Mouse (Mus musculus): ENCODE measurements around the gene Tmprss11c. TPM values are rescaled to one million over a fixed set of nuclear protein-coding genes. Genes with fewer than 3 reads are reported as not detected.
"Not testable (repeated sequence)": the region's sequence is repeated elsewhere in the genome, so short reads cannot be mapped to it uniquely, and the experiment has no call there.

The Tmprss11c gene
- not detected in 2 replicates for polyA plus RNA-seq (2016; fragmentation: Nextera tagmentation; extraction: Ambion mirVana)

GRCm38 (mm10) chr5:86289208-86289607 is at the start of gene Tmprss11c:
Tmprss11c (minus strand) TSS chr5:86289308.
- 78% methylated on average over 4 of the region's 4 CpGs for WGBS
- H3K4me3 ChIP-seq, result no peak within 1 kb of the TSS
- no peaks in the 10 kb centered on the region for H3K27me3 ChIP-seq (replicated peaks; ENCODE audit: low read depth, poor library complexity, severe bottlenecking)
- no peaks in the 10 kb centered on the region for H3K4me1 ChIP-seq
- no peaks in the 10 kb centered on the region for H3K36me3 ChIP-seq (replicated peaks)
- H3K27ac ChIP-seq (replicated peaks), result no peak within 1 kb of the TSS
- H3K9me3 ChIP-seq, result no peaks in the 10 kb centered on the region
- DNase-seq (ENCODE audit: low spot score), result no peak

DNA sequence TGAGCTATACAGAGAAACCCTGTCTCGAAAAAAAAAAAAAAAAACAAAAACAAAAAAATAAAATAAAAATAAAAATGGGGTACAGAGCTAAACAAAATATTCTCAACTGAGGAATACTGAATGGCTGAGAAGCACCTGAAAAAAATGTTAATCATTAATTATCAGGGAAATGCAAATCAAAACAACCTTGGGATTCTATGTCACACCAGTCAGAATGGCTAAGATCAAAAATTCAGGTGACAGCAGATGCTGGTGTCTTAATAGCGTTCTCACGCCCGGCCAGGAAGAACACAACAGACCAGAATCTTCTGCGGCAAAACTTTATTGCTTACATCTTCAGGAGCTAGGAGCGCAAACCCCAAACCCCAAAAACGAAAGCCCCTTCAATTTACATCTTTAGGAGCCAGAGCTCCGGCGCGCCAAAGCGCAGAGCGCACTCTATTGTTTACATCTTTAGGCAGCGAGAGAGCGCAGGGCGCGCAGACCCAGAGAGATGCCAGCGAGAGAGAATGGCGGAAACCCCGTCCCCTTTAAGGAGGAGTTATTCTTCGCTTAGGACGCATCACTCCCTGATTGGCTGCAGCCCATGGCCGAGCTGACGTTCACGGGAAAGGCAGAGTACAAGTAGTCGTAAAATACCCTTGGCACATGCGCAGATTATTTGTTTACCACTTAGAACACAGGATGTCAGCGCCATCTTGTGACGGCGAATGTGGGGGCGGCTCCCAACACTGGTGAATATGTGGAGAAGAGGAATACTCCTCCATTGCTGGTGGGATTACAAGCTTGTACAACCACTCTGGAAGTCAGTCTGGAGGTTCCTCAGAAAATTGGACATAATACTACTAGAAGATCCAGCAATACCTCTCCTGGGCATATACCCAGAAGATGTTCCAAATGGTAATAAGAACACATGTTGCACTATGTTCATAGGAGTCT is 29.2 kb upstream of the Tmprss11c start:
- H3K27ac ChIP-seq (replicated peaks), result 0 out of 2 replicates have a peak overlapping the region, but pooled peaks have one; percentile 40

GRCm38 (mm10) chr5:86306116-86306515 is 17.0 kb upstream of the Tmprss11c start:
- no peak overlapping the region for H3K27ac ChIP-seq (replicated peaks)
- no peaks in the 10 kb centered on the region for H3K4me1 ChIP-seq
- H3K36me3 ChIP-seq (replicated peaks), result no peaks in the 10 kb centered on the region
- WGBS, result 89% methylated on average over 5 of the region's 5 CpGs
- H3K9me3 ChIP-seq, result no peaks in the 10 kb centered on the region
- no peak for DNase-seq (ENCODE audit: low spot score)
- H3K27me3 ChIP-seq (replicated peaks; ENCODE audit: low read depth, poor library complexity, severe bottlenecking), result no peaks in the 10 kb centered on the region
- no peak overlapping the region for H3K4me3 ChIP-seq

More for the DNA sequence above, 29.2 kb upstream of the Tmprss11c start:
- not testable (repeated sequence) for H3K27me3 ChIP-seq (replicated peaks; ENCODE audit: low read depth, poor library complexity, severe bottlenecking); H3K36me3 ChIP-seq (replicated peaks); H3K9me3 ChIP-seq; DNase-seq (ENCODE audit: low spot score); H3K4me1 ChIP-seq
- peak overlapping the region; percentile 50 for H3K4me3 ChIP-seq
- 47% methylated on average over 30 of the region's 30 CpGs for WGBS

DNA sequence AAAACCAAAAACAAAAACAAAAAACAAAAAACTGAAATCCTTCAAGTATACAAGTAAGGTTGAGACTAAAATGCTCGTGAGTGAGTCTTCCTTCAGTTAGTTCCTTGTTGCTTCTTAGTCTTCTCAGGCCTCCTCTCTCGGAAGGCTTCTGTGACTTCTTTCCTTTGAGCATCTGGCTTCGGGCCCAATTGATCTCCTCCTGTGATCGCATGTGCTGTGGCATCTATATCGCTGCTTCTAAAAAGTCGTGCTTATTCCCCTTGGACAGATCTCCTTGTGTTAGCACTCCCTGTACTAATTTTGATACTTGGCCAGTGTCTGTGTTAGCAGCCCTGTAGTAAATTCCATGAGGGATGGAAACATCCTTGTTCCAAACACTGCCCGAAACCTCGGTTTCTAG is 14.8 kb upstream of the Tmprss11c start:
- H3K9me3 ChIP-seq, result no peaks in the 10 kb centered on the region
- no peaks in the 10 kb centered on the region for H3K27me3 ChIP-seq (replicated peaks; ENCODE audit: low read depth, poor library complexity, severe bottlenecking)
- DNase-seq (ENCODE audit: low spot score), result no peak
- no peak overlapping the region for H3K27ac ChIP-seq (replicated peaks)
- H3K4me1 ChIP-seq, result no peaks in the 10 kb centered on the region
- 85% methylated on average over 8 of the region's 8 CpGs for WGBS
- H3K4me3 ChIP-seq, result no peak overlapping the region
- H3K36me3 ChIP-seq (replicated peaks), result no peaks in the 10 kb centered on the region

DNA sequence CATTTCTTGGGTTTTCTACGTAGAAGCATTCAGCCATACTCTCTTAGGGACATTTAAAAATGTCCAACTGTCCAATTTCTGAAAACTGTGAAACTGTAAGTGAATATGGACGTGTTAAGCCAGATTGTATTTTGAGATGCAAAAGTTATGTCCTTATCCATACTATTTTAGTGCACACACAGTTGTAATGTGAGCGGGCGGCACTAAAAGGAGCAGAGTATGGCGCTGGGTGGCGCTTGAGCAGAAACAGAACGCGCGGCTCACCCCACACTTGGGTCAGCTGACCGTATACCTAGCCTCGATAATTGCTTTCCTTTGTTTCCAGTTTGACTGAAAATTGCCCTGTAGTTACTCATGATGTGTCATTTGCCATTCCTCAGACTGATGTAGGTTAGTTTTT is 42.5 kb downstream of the Tmprss11c start:
- Histone ChIP-seq H3K27ac (replicated peaks) (no peak overlapping the region), H3K27me3 (replicated peaks; ENCODE audit: low read depth, poor library complexity, severe bottlenecking) (no peaks in the 10 kb centered on the region), H3K36me3 (replicated peaks) (no peaks in the 10 kb centered on the region), H3K4me1 (no peaks in the 10 kb centered on the region), H3K4me3 (no peak overlapping the region), H3K9me3 (no peaks in the 10 kb centered on the region)
- WGBS, result 90% methylated on average over 11 of the region's 11 CpGs
- DNase-seq (ENCODE audit: low spot score), result no peak

GRCm38 (mm10) chr5:86244880-86245279 is 44.2 kb downstream of the Tmprss11c start:
- no peak for DNase-seq (ENCODE audit: low spot score)
- H3K36me3 ChIP-seq (replicated peaks), result no peaks in the 10 kb centered on the region
- H3K27ac ChIP-seq (replicated peaks), result no peak overlapping the region
- H3K9me3 ChIP-seq, result no peaks in the 10 kb centered on the region
- H3K4me1 ChIP-seq, result no peaks in the 10 kb centered on the region
- WGBS, result 80% methylated on average over 1 of the region's 1 CpGs
- H3K4me3 ChIP-seq, result no peak overlapping the region
- no peaks in the 10 kb centered on the region for H3K27me3 ChIP-seq (replicated peaks; ENCODE audit: low read depth, poor library complexity, severe bottlenecking)

DNA sequence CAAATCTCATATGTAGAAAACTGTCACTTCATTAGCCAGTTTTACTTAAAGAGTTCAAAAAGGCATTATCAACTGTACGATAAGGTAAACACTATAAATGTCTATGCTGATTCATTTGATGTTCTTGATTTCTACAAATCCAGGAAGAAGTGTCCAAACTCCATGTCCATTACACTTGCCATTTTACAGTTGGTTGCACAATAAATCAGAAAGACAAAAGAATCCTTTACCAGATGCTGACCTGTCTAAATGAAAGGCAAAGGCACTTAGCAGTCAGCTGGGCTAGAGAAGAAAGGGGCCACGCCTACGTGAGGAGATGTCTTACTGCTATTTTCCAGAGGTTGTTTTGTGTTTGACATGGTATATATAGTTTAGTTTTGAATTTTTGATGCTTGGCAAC is 44.8 kb downstream of the Tmprss11c start:
- DNase-seq (ENCODE audit: low spot score), result no peak
- Histone ChIP-seq H3K27me3 (replicated peaks; ENCODE audit: low read depth, poor library complexity, severe bottlenecking) (no peaks in the 10 kb centered on the region), H3K36me3 (replicated peaks) (no peaks in the 10 kb centered on the region), H3K27ac (replicated peaks) (no peak overlapping the region), H3K9me3 (no peaks in the 10 kb centered on the region), H3K4me1 (no peaks in the 10 kb centered on the region), H3K4me3 (no peak overlapping the region)
- 86% methylated on average over 3 of the region's 3 CpGs for WGBS

GRCm38 (mm10) chr5:86227156-86227853 is 61.8 kb downstream of the Tmprss11c start:
- H3K4me3 ChIP-seq, result no peak overlapping the region
- no peaks in the 10 kb centered on the region for H3K27me3 ChIP-seq (replicated peaks; ENCODE audit: low read depth, poor library complexity, severe bottlenecking)
- no peaks in the 10 kb centered on the region for H3K9me3 ChIP-seq
- 86% methylated on average over 5 of the region's 5 CpGs for WGBS
- no peak overlapping the region for H3K27ac ChIP-seq (replicated peaks)
- no peaks in the 10 kb centered on the region for H3K36me3 ChIP-seq (replicated peaks)
- H3K4me1 ChIP-seq, result no peaks in the 10 kb centered on the region
- DNase-seq (ENCODE audit: low spot score), result no peak

DNA sequence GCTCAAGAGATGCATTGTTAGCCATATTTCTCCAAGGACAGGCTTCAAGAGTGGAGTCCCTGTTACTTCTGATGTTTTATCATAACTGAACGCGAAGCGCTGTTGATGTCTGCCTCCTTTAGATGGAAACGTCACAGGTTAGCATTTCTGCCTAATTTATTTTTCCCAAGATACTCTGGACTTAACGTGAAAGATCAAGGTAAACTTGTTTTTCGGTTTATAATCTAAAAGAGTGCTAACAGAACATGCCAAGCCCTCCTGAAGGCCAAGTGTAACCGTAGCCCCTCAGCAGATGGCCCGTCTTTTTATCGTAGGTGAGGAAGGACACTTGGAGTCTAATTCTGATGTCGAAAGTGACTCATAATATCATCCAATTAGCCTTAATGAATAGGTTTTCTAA is 91.3 kb downstream of the Tmprss11c start, which contains the start of gene Gnrhr:
Gene Gnrhr (minus strand): TSS at position 101 of the 400 bp plus-strand sequence.
- H3K9me3 ChIP-seq, result no peaks in the 10 kb centered on the region
- no peak for DNase-seq (ENCODE audit: low spot score)
- WGBS, result 94% methylated on average over 10 of the region's 10 CpGs
- no peaks in the 10 kb centered on the region for H3K27me3 ChIP-seq (replicated peaks; ENCODE audit: low read depth, poor library complexity, severe bottlenecking)
- no peaks in the 10 kb centered on the region for H3K36me3 ChIP-seq (replicated peaks)
- no peaks in the 10 kb centered on the region for H3K4me1 ChIP-seq
- no peak within 1 kb of the TSS for H3K27ac ChIP-seq (replicated peaks)
- H3K4me3 ChIP-seq, result no peak within 1 kb of the TSS

DNA sequence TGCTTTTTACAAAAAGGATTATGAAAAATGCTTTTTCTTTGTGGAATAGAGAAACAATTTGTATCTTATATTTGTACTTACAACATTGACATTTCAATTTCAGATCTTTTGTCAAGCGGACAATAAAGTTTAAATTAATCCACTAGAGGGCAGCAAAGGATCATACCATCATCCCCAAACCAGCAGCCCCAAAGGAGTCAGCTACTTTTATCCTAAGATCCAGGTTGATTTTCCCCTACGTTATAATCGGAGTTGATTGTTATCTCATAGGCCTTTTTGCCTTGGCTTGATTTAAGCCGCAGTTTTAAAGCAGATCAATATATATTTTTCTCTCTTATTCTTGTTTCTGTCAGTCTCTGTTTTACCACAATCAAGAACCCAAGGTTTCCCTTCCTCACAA is 97.8 kb downstream of the Tmprss11c start:
- 30% methylated on average over 4 of the region's 4 CpGs for WGBS
- Histone ChIP-seq H3K36me3 (replicated peaks) (no peaks in the 10 kb centered on the region), H3K4me1 (no peaks in the 10 kb centered on the region), H3K27ac (replicated peaks) (no peak overlapping the region), H3K27me3 (replicated peaks; ENCODE audit: low read depth, poor library complexity, severe bottlenecking) (no peaks in the 10 kb centered on the region), H3K4me3 (no peak overlapping the region), H3K9me3 (no peaks in the 10 kb centered on the region)
- DNase-seq (ENCODE audit: low spot score), result no peak

GRCm38 (mm10) chr5:86190770-86191169 is 98.3 kb downstream of the Tmprss11c start:
- DNase-seq (ENCODE audit: low spot score), result peak; percentile 13
- H3K4me3 ChIP-seq, result no peak overlapping the region
- no peak overlapping the region for H3K27ac ChIP-seq (replicated peaks)
- no peaks in the 10 kb centered on the region for H3K4me1 ChIP-seq
- no peaks in the 10 kb centered on the region for H3K36me3 ChIP-seq (replicated peaks)
- 22% methylated on average over 5 of the region's 5 CpGs for WGBS
- no peaks in the 10 kb centered on the region for H3K27me3 ChIP-seq (replicated peaks; ENCODE audit: low read depth, poor library complexity, severe bottlenecking)
- no peaks in the 10 kb centered on the region for H3K9me3 ChIP-seq

GRCm38 (mm10) chr5:86190290-86190689 is 98.8 kb downstream of the Tmprss11c start:
- Histone ChIP-seq H3K9me3 (no peaks in the 10 kb centered on the region), H3K36me3 (replicated peaks) (no peaks in the 10 kb centered on the region), H3K4me3 (no peak overlapping the region), H3K27me3 (replicated peaks; ENCODE audit: low read depth, poor library complexity, severe bottlenecking) (no peaks in the 10 kb centered on the region), H3K4me1 (no peaks in the 10 kb centered on the region), H3K27ac (replicated peaks) (no peak overlapping the region)
- DNase-seq (ENCODE audit: low spot score), result no peak
- WGBS, result 43% methylated on average over 15 of the region's 15 CpGs

GRCm38 (mm10) chr5:86187441-86187840 is 101.7 kb downstream of the Tmprss11c start:
- Histone ChIP-seq H3K27me3 (replicated peaks; ENCODE audit: low read depth, poor library complexity, severe bottlenecking) (no peaks in the 10 kb centered on the region), H3K9me3 (no peaks in the 10 kb centered on the region), H3K4me1 (no peaks in the 10 kb centered on the region), H3K36me3 (replicated peaks) (no peaks in the 10 kb centered on the region), H3K27ac (replicated peaks) (no peak overlapping the region), H3K4me3 (no peak overlapping the region)
- WGBS, result 83% methylated on average over 6 of the region's 6 CpGs
- DNase-seq (ENCODE audit: low spot score), result no peak
